Mouse (Mus musculus): ENCODE data around the gene Angptl4. TPM values are rescaled to one million over a fixed set of nuclear protein-coding genes. Genes with fewer than 3 reads are reported as not detected.

Angptl4 gene
- polyA plus RNA-seq, 1 experiment from 2014 or later: 93.5 TPM

- peaks cover 15% of the 10 kb centered on the region for H3K36me3 ChIP-seq (replicated peaks; ENCODE audit: insufficient read depth, low read length)
- 82% methylated on average over 4 of the region's 4 CpGs for WGBS (ENCODE audit: insufficient replicate concordance)
- H3K4me1 ChIP-seq (ENCODE audit: insufficient read depth): no peaks in the 10 kb centered on the region; the same call in 1 of the 2 replicates
- H3K27me3 ChIP-seq (ENCODE audit: insufficient read depth, low read length): no peaks in the 10 kb centered on the region
- TF ChIP-seq EP300 (IDR thresholded peaks at IDR 0.05; ENCODE audit: low read depth) (no peak), CTCF (IDR thresholded peaks at IDR 0.05; ENCODE audit: low read depth) (no peak)
- ATAC-seq (no peak), DNase-seq (no peak)
- H3K9me3 ChIP-seq (ENCODE audit: low read length): no peaks in the 10 kb centered on the region
- H3K4me3 ChIP-seq (ENCODE audit: low read depth, low read length): no peak overlapping the region
- H3K27ac ChIP-seq (ENCODE audit: low read depth): no peak overlapping the region
- H3K4me2 ChIP-seq (ENCODE audit: low read depth, low read length): no peak overlapping the region
- no peak overlapping the region for H3K9ac ChIP-seq (replicated peaks)
Measured at GRCm38 (mm10) chr17:33771617-33772016, 10.0 kb downstream of the Angptl4 start.

- 51% methylated on average over 3 of the region's 3 CpGs for WGBS (ENCODE audit: insufficient replicate concordance)
- Histone ChIP-seq H3K4me3 (ENCODE audit: low read depth, low read length) (no peak overlapping the region), H3K27ac (ENCODE audit: low read depth) (no peak overlapping the region), H3K9ac (replicated peaks) (no peak overlapping the region), H3K27me3 (ENCODE audit: insufficient read depth, low read length) (no peaks in the 10 kb centered on the region), H3K9me3 (ENCODE audit: low read length) (no peaks in the 10 kb centered on the region), H3K4me1 (ENCODE audit: insufficient read depth) (no peaks in the 10 kb centered on the region), H3K36me3 (replicated peaks; ENCODE audit: insufficient read depth, low read length) (no peaks in the 10 kb centered on the region), H3K4me2 (ENCODE audit: low read depth, low read length) (no peak overlapping the region)
- DNase-seq (no peak), ATAC-seq (no peak)
- TF ChIP-seq EP300 (IDR thresholded peaks at IDR 0.05; ENCODE audit: low read depth): no peak
- TF ChIP-seq CTCF (IDR thresholded peaks at IDR 0.05; ENCODE audit: low read depth): no peak
Measured at GRCm38 (mm10) chr17:33766389-33766788, 15.2 kb downstream of the Angptl4 start.

DNA sequence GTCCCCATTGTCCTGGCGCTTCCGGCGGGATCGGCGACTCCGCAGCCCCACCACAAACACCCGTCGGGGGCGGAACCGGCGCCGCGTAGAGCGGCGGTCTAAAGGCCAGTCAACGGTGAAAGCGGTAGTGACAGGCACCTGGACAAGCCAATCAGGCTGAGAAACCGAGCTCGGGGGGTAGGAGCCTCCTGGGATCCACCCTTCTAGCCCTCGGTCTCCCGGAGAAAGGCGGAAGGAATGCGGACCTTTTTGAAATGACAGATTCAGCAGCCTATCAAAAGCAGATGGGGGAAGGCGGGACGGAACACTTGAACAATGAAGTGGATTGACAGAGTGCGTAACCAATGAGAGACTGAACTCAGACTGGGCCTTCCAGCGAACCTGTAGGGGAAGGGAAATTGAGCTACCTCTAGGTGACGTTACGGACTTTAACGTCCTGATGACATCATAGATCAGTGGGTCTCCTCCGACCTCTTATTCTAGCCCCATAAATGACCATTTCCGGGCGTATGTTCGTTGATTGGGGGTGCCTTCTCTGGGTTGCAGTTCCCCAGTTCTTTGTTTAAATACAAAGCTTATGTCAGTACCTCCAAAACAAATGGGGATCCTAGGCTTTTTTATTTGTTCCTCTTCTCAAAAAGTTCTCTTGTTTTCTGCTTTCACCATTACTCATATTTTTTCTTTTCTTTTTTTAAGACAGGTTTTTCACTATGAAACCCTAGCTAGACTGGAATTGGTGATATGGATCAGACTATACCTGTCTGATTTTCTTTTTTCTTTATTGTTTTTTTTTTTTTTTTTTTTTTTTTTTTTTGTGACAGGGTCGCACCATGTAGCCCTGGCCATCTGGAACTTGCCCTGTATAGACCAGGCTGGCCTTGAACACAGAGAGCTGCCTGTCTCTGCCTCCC is 21.1 kb downstream of the Angptl4 start, which contains the start of gene Rab11b:
Gene Rab11b, minus strand, starts transcription at position 276 of the 911 bp plus-strand sequence.
- peak; percentile 42 for TF ChIP-seq CTCF (IDR thresholded peaks at IDR 0.05; ENCODE audit: low read depth)
- TF ChIP-seq EP300 (IDR thresholded peaks at IDR 0.05; ENCODE audit: low read depth): no peak
- peak; percentile 98 for ATAC-seq
- peak; percentile 98 for DNase-seq
- H3K9ac ChIP-seq (replicated peaks): peak within 1 kb of the TSS; percentile 99
- H3K4me2 ChIP-seq (ENCODE audit: low read depth, low read length): peak within 1 kb of the TSS; percentile 78
- peaks cover 43% of the 10 kb centered on the region for H3K4me1 ChIP-seq (ENCODE audit: insufficient read depth)
- H3K27ac ChIP-seq (ENCODE audit: low read depth): peak within 1 kb of the TSS; percentile 100
- no peaks in the 10 kb centered on the region for H3K27me3 ChIP-seq (ENCODE audit: insufficient read depth, low read length)
- WGBS (ENCODE audit: insufficient replicate concordance): 2% methylated on average over 35 of the region's 35 CpGs
- H3K9me3 ChIP-seq (ENCODE audit: low read length): no peaks in the 10 kb centered on the region
- H3K36me3 ChIP-seq (replicated peaks; ENCODE audit: insufficient read depth, low read length): 0 out of 2 replicates have a peak, but pooled peaks cover 2% of the 10 kb centered on the region
- H3K4me3 ChIP-seq (ENCODE audit: low read depth, low read length): peak within 1 kb of the TSS; percentile 87

GRCm38 (mm10) chr17:33759767-33760254 is 21.8 kb downstream of the Angptl4 start:
- Histone ChIP-seq H3K9me3 (ENCODE audit: low read length) (no peaks in the 10 kb centered on the region), H3K4me1 (ENCODE audit: insufficient read depth) (peaks cover 48% of the 10 kb centered on the region), H3K36me3 (replicated peaks; ENCODE audit: insufficient read depth, low read length) (0 out of 2 replicates have a peak, but pooled peaks cover 2% of the 10 kb centered on the region), H3K4me2 (ENCODE audit: low read depth, low read length) (peak overlapping the region; percentile 78), H3K4me3 (ENCODE audit: low read depth, low read length) (peak overlapping the region; percentile 87), H3K9ac (replicated peaks) (peak overlapping the region; percentile 99), H3K27ac (ENCODE audit: low read depth) (peak overlapping the region; percentile 100), H3K27me3 (ENCODE audit: insufficient read depth, low read length) (no peaks in the 10 kb centered on the region)
- TF ChIP-seq EP300 (IDR thresholded peaks at IDR 0.05; ENCODE audit: low read depth): no peak
- TF ChIP-seq CTCF (IDR thresholded peaks at IDR 0.05; ENCODE audit: low read depth): no peak
- peak; percentile 83 for ATAC-seq
- DNase-seq: peak; percentile 99
- WGBS (ENCODE audit: insufficient replicate concordance): 0% methylated on average over 33 of the region's 38 CpGs

- no peak for TF ChIP-seq CTCF (IDR thresholded peaks at IDR 0.05; ENCODE audit: low read depth)
- TF ChIP-seq EP300 (IDR thresholded peaks at IDR 0.05; ENCODE audit: low read depth): no peak
- peaks cover 57% of the 10 kb centered on the region for H3K4me1 ChIP-seq (ENCODE audit: insufficient read depth)
- no peak overlapping the region for H3K27ac ChIP-seq (ENCODE audit: low read depth)
- H3K36me3 ChIP-seq (replicated peaks; ENCODE audit: insufficient read depth, low read length): 0 out of 2 replicates have a peak, but pooled peaks cover 2% of the 10 kb centered on the region
- no peaks in the 10 kb centered on the region for H3K27me3 ChIP-seq (ENCODE audit: insufficient read depth, low read length)
- no peak overlapping the region for H3K4me2 ChIP-seq (ENCODE audit: low read depth, low read length)
- no peak for DNase-seq
- 51% methylated on average over 4 of the region's 4 CpGs for WGBS (ENCODE audit: insufficient replicate concordance)
- ATAC-seq: no peak
- no peaks in the 10 kb centered on the region for H3K9me3 ChIP-seq (ENCODE audit: low read length)
- H3K4me3 ChIP-seq (ENCODE audit: low read depth, low read length): no peak overlapping the region
- no peak overlapping the region for H3K9ac ChIP-seq (replicated peaks)
Measured at GRCm38 (mm10) chr17:33757231-33757630, 24.4 kb downstream of the Angptl4 start.

DNA sequence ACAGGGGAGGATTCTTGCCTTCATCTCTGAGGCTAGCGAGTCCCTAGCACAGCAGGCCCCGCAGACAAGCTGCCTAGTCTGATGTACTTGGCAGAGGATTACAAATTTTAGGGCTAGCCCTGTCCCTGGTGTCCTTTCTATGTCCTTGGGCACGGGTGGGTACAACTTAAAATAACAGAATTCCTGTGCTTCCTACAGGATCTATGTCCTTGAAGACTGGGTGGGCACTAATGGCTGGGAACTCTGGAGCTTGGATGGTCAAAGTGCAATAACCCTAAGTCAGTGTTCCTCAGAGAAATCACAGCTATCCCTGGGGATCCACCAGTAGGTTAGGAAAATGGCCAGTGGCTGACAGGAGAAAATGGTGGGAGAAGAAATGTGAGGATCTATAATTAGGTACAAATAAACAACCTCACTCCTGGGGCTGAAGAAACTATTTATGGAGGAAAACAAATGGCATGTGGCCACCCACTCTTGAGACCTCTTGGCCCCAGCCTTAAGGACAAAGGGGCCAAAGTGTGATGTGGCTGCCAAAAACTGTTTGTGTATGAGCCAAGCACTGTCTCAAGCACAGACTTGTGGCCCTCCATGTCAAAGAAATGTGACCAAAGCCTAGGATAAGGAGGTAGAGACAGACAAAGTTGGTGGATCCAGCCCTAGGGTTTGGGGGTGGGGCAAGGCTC is 25.4 kb downstream of the Angptl4 start:
- Histone ChIP-seq H3K4me1 (ENCODE audit: insufficient read depth) (peaks cover 58% of the 10 kb centered on the region), H3K36me3 (replicated peaks; ENCODE audit: insufficient read depth, low read length) (peaks cover 4% of the 10 kb centered on the region), H3K4me3 (ENCODE audit: low read depth, low read length) (no peak overlapping the region), H3K4me2 (ENCODE audit: low read depth, low read length) (no peak overlapping the region), H3K27ac (ENCODE audit: low read depth) (peak overlapping the region; percentile 46), H3K27me3 (ENCODE audit: insufficient read depth, low read length) (no peaks in the 10 kb centered on the region), H3K9me3 (ENCODE audit: low read length) (no peaks in the 10 kb centered on the region), H3K9ac (replicated peaks) (no peak overlapping the region)
- 87% methylated on average over 3 of the region's 3 CpGs for WGBS (ENCODE audit: insufficient replicate concordance)
- no peak for DNase-seq
- no peak for ATAC-seq
- TF ChIP-seq EP300 (IDR thresholded peaks at IDR 0.05; ENCODE audit: low read depth): no peak
- TF ChIP-seq CTCF (IDR thresholded peaks at IDR 0.05; ENCODE audit: low read depth): no peak

Data from liver, postnatal 0 days (tissue).